Comparison of ENCODE assay signal across 8 mouse cellular contexts in the genomic region with DNA sequence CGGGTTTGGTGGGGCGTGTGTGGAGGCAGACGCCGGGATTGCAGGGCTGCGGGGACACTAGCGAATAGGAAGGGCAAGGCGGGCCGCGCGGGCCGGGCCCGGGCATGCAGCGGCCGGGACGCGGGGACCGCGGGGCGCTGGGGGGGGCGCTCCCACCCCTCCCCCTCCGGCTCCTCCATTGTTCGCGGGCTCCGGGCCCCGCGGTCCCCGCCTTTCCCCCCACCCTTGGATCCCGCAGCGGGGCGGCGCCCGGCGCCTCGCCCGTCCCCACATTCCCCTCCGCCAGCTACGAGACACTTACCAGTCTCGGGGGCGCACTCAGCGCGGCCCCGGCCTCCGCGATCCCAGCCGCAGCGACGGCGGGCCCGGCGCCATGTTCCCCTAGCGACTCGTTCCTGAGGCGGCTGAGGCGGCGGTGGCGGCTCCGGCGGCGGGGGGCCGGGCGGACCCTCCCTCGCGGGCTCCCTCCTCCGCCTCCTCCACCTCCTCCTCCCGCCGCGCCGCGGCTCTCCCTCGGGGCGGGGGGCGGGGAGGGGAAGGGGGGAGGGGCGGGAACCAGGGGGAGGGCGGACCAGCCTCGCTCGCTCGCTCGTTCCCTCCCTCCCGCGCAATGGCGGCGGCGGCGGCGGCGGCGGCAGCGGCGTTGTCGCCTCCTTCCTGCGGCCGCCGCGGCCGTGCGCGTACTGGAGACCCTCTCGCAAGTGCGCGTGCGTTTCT. TPM values are rescaled to one million over a fixed set of nuclear protein-coding genes. Genes with fewer than 3 reads are reported as not detected.
DNase-seq lines count a peak whose midpoint lies in the region; ATAC-seq and TF ChIP-seq lines count a peak whose summit lies in the region.

No protein-coding gene starts in this region.

- peak overlapping the region; percentile 100 for H3K27ac ChIP-seq in hindbrain, embryonic 15.5 days (replicated peaks)
- peak overlapping the region; percentile 99 for H3K27ac ChIP-seq in liver, adult 2 months (replicated peaks; ENCODE audit: insufficient read depth, low read depth, low read length)

- H3K9ac ChIP-seq in hindbrain, embryonic 15.5 days, result peak overlapping the region; percentile 94
- peak overlapping the region; percentile 99 for H3K9ac ChIP-seq in liver, adult 2 months (ENCODE audit: low read depth, low read length)

- H3K4me1 ChIP-seq in hindbrain, embryonic 15.5 days (replicated peaks), result peaks cover 60% of the 10 kb centered on the region
- H3K4me1 ChIP-seq in liver, adult 2 months (ENCODE audit: control insufficient read depth, insufficient read depth, low read length), result peaks cover 30% of the 10 kb centered on the region

- ATAC-seq in hindbrain, embryonic 15.5 days (ENCODE audit: low FRiP score, low read depth), result peak; percentile 1; the same call in 1 of the 2 replicates

- H3K36me3 ChIP-seq in hindbrain, embryonic 15.5 days, result no peaks in the 10 kb centered on the region
- no peaks in the 10 kb centered on the region for H3K36me3 ChIP-seq in liver, adult 2 months (ENCODE audit: control insufficient read depth, insufficient read depth, low read length)

- peaks cover 37% of the 10 kb centered on the region for H3K79me2 ChIP-seq in liver, adult 2 months (ENCODE audit: control insufficient read depth, insufficient read depth, low read length)

- H3K9me3 ChIP-seq in hindbrain, embryonic 15.5 days, result no peaks in the 10 kb centered on the region

- WGBS in hindbrain, embryonic 15.5 days, result under 1% methylated on average over 47 of the region's 101 CpGs
- WGBS in liver, adult 2 months, result under 1% methylated on average over 65 of the region's 101 CpGs

- H3K4me3 ChIP-seq in hindbrain, embryonic 15.5 days, result peak overlapping the region; percentile 81
- peak overlapping the region; percentile 90 for H3K4me3 ChIP-seq in liver, adult 2 months (ENCODE audit: insufficient read depth, low read depth, low read length)

- H3K27me3 ChIP-seq in hindbrain, embryonic 15.5 days, result peaks cover 2% of the 10 kb centered on the region; the same call in 1 of the 2 replicates
- H3K27me3 ChIP-seq in liver, adult 2 months (ENCODE audit: control insufficient read depth, insufficient read depth, low read length), result no peaks in the 10 kb centered on the region

- no peak for TF ChIP-seq CTCF in liver, adult 2 months (IDR thresholded peaks at IDR 0.05; ENCODE audit: low read depth, low read length)

- H3K4me2 ChIP-seq in hindbrain, embryonic 15.5 days, result peak overlapping the region; percentile 85

- no peak for TF ChIP-seq POLR2A in liver, adult 2 months (IDR thresholded peaks at IDR 0.05; ENCODE audit: extremely low read depth, insufficient read depth, low read length)

- peak; percentile 15 to 45 for DNase-seq in spleen, postnatal 10 days (ENCODE audit: low spot score in 2 of 2)
- DNase-seq in spleen, adult 18-20 months, result no peak
- DNase-seq in cerebellum, adult 8-10 months, result peak; percentile 71
- DNase-seq in forelimb bud, embryonic 11.5 days (ENCODE audit: low read depth, low spot score), result peak; percentile 25
- DNase-seq in liver, adult 2 months (ENCODE audit: extremely low read depth, low read depth, low spot score), result no peak
- DNase-seq in neural tube, embryonic 10.5 days (ENCODE audit: extremely low spot score, low spot score), result peak; percentile 91
- DNase-seq in thymus, postnatal 4 days, result peak; percentile 83

RNA-seq across cellular contexts. Expression of a gene that starts 0.5 kb away (rescaled TPM):
- polyA plus RNA-seq in hindbrain, embryonic 15.5 days (2015; fragmentation: Nextera tagmentation; extraction: Ambion mirVana), result 33.0 and 33.8 TPM in 2 replicates
- total RNA-seq in liver, adult 2 months (2014; rRNA removed), result 30.4 and 38.9 TPM in 2 replicates
- polyA plus RNA-seq in liver, adult 2 months (2012; rRNA removed), result 20.7 and 22.2 TPM in 2 replicates

Comparison
In these comparisons a context has a peak if more than half of its experiments do, and no peak if none do; other contexts are left out.
1. DNase-seq: peak in spleen, postnatal 10 days (2 of 2), cerebellum, adult 8-10 months (single experiment), forelimb bud, embryonic 11.5 days (single experiment), neural tube, embryonic 10.5 days (single experiment) and thymus, postnatal 4 days (single experiment); none in spleen, adult 18-20 months (0 of 2) and liver, adult 2 months (single experiment).